Mouse (Mus musculus) erythroblast, embryonic 14.5 days (primary cell): ENCODE results near the gene Zmym1.

ENCODE experiments used
- GATA1 ChIP-seq: IDR thresholded peaks from 2 replicates; pipeline ENCODE4 v1.6.1; 2012; ENCODE audit warnings: low read length, inconsistent platforms, mixed read lengths
- TAL1 ChIP-seq: IDR thresholded peaks from 3 replicates; pipeline ENCODE4 v1.6.1; 2012; ENCODE audit warnings: low read length, inconsistent platforms, mixed read lengths

- TF ChIP-seq TAL1 (no peak), GATA1 (no peak)
Observed at GRCm38 (mm10) chr4:127107566-127107965, 46.6 kb upstream of the Zmym1 start.
